ENCODE assay signal across 18 mouse cellular contexts in genomic region chr11:6951361-6951760, GRCm38 (mm10).
DNase-seq lines count a peak whose midpoint lies in the region; ATAC-seq and TF ChIP-seq lines count a peak whose summit lies in the region.
"Had no signal": no experiment of that assay in that cellular context is flagged by ENCODE, and none has a peak within 500 bp of the region (broad histone marks: within the 10 kb centered on the region; RNA-seq: fewer than 3 reads in every experiment).

No protein-coding gene starts in this region.

- no peak for ATAC-seq in cerebellum, adult (ENCODE audit: insufficient number of reproducible peaks, low FRiP score, low TSS enrichment)
- ATAC-seq: CD4-positive, CD25-positive, alpha-beta regulatory T cell, adult 4 months; forebrain, embryonic 16.5 days; hindbrain, postnatal 0 days had no signal

- TF ChIP-seq POLR2A in cerebellum, adult 2 months (IDR thresholded peaks at IDR 0.05; ENCODE audit: borderline replicate concordance, insufficient read depth, low read length), result no peak

- TF ChIP-seq CTCF in cerebellum, adult 2 months (IDR thresholded peaks at IDR 0.05; ENCODE audit: borderline replicate concordance, insufficient read depth, low read depth, low read length), result no peak

- peaks cover 24% of the 10 kb centered on the region for H3K4me1 ChIP-seq in cerebellum, adult 2 months (ENCODE audit: control insufficient read depth, insufficient read depth, low read length)
- H3K4me1 ChIP-seq: embryonic facial prominence, embryonic 13.5 days; forebrain, embryonic 12.5 days; heart, embryonic 13.5 days; hindbrain, embryonic 13.5 days had no signal

- peak; percentile 68 for DNase-seq in cerebellum, adult 11 months
- peak; percentile 77 to 87 for DNase-seq in cerebellum, adult 2 months
- peak; percentile 81 to 85 for DNase-seq in cerebellum, postnatal 10 days
- no peak for DNase-seq in adrenal gland, postnatal 14 days
- no peak for DNase-seq in thymus, postnatal 14 days
- no peak for DNase-seq in left cerebral cortex, postnatal 36 days (ENCODE audit: low spot score in 2 of 2)
- DNase-seq: adrenal gland, adult 8-10 months; B cell, adult 2 months; gastrocnemius, postnatal 14 days; kidney, adult 11 months had no signal

- H3K27me3 ChIP-seq in cerebellum, adult 2 months (ENCODE audit: control insufficient read depth, insufficient read depth, low read length), result no peaks in the 10 kb centered on the region
- H3K27me3 ChIP-seq: embryonic facial prominence, embryonic 13.5 days; forebrain, embryonic 12.5 days; heart, embryonic 13.5 days; hindbrain, embryonic 13.5 days had no signal

- peak overlapping the region; percentile 12; the same call in 1 of the 2 replicates for H3K27ac ChIP-seq in cerebellum, adult 2 months (ENCODE audit: insufficient read depth, low read length)
- H3K27ac ChIP-seq: embryonic facial prominence, embryonic 13.5 days; forebrain, embryonic 12.5 days; heart, embryonic 13.5 days; hindbrain, embryonic 13.5 days; hindbrain, postnatal 0 days had no signal

- no peak overlapping the region for H3K4me3 ChIP-seq in cerebellum, adult 2 months (replicated peaks; ENCODE audit: insufficient read depth, low read depth, low read length)
- H3K4me3 ChIP-seq: embryonic facial prominence, embryonic 13.5 days; forebrain, embryonic 12.5 days; heart, embryonic 13.5 days; hindbrain, embryonic 13.5 days had no signal

- intact Hi-C loops in left cerebral cortex, postnatal 36 days (cut with DNase I), result no loop called here

Comparison
In these comparisons a context has a peak if more than half of its experiments do, and no peak if none do; other contexts are left out.
1. DNase-seq: peak in cerebellum, adult 11 months (single experiment), cerebellum, adult 2 months (2 of 2) and cerebellum, postnatal 10 days (2 of 2); none in adrenal gland, postnatal 14 days (single experiment), thymus, postnatal 14 days (single experiment) and left cerebral cortex, postnatal 36 days (0 of 2).